Mouse (Mus musculus): ENCODE measurements around the gene Esyt2. TPM values are rescaled to one million over a fixed set of nuclear protein-coding genes. Genes with fewer than 3 reads are reported as not detected.
A peak's percentile ranks its signal among the peaks of the same experiment; 100 is the strongest.

The Esyt2 gene
- total and polyA plus RNA-seq, 2 experiments from 2014 or later, result 8.1 to 49.7 TPM

- no peak overlapping the region for H3K4me3 ChIP-seq (ENCODE audit: low read depth, low read length)
- TF ChIP-seq CTCF (IDR thresholded peaks at IDR 0.05; ENCODE audit: low read depth), result no peak
- no peak for DNase-seq
- H3K27ac ChIP-seq (ENCODE audit: low read depth, low read length), result no peak overlapping the region
- no peaks in the 10 kb centered on the region for H3K36me3 ChIP-seq (ENCODE audit: insufficient read depth)
- H3K4me2 ChIP-seq (ENCODE audit: low read depth), result no peak overlapping the region
- H3K4me1 ChIP-seq (ENCODE audit: insufficient read depth), result peaks cover 11% of the 10 kb centered on the region; the same call in 1 of the 2 replicates
- WGBS, result 88% methylated on average over 1 of the region's 1 CpGs
- no peak overlapping the region for H3K9ac ChIP-seq
- H3K9me3 ChIP-seq (ENCODE audit: low read length), result no peaks in the 10 kb centered on the region
- no peak for ATAC-seq
- no peaks in the 10 kb centered on the region for H3K27me3 ChIP-seq (ENCODE audit: insufficient read depth, low read length)
Measured at GRCm38 (mm10) chr12:116278541-116278940, 2.5 kb upstream of the Esyt2 start.

DNA sequence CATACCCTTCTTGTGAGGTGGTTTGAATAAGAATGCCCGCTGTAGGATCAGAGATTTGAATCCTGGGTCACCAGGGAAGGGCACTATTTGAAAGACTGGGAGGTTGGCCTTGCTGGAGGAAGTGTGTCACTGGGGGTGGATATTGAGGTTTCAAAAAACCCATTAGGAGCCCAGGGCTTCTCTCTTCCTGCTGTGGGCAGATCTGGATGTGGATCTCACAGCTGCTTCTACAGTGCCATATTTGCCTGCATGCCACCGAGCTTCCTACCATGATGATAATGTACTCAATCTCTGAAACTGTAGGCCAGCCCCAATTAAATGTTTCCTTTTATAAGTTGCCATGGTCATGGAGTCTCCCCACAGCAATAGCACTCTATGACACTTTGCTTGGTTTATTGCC lies 1.8 kb upstream of the Esyt2 start:
- Histone ChIP-seq H3K36me3 (ENCODE audit: insufficient read depth) (no peaks in the 10 kb centered on the region), H3K4me2 (ENCODE audit: low read depth) (no peak overlapping the region), H3K4me1 (ENCODE audit: insufficient read depth) (peaks cover 11% of the 10 kb centered on the region; the same call in 1 of the 2 replicates), H3K9ac (no peak overlapping the region), H3K9me3 (ENCODE audit: low read length) (no peaks in the 10 kb centered on the region), H3K27ac (ENCODE audit: low read depth, low read length) (no peak overlapping the region), H3K27me3 (ENCODE audit: insufficient read depth, low read length) (no peaks in the 10 kb centered on the region), H3K4me3 (ENCODE audit: low read depth, low read length) (no peak overlapping the region)
- DNase-seq, result no peak
- no peak for TF ChIP-seq CTCF (IDR thresholded peaks at IDR 0.05; ENCODE audit: low read depth)
- 92% methylated on average over 2 of the region's 2 CpGs for WGBS
- ATAC-seq, result no peak

GRCm38 (mm10) chr12:116280149-116280652 lies 795 bp upstream of the Esyt2 start:
- 4% methylated on average over 7 of the region's 7 CpGs for WGBS
- ATAC-seq (no peak), DNase-seq (no peak)
- Histone ChIP-seq H3K9ac (peak overlapping the region; percentile 95), H3K9me3 (ENCODE audit: low read length) (no peaks in the 10 kb centered on the region), H3K4me1 (ENCODE audit: insufficient read depth) (peaks cover 11% of the 10 kb centered on the region; the same call in 1 of the 2 replicates), H3K4me2 (ENCODE audit: low read depth) (peak overlapping the region; percentile 97), H3K36me3 (ENCODE audit: insufficient read depth) (no peaks in the 10 kb centered on the region), H3K27me3 (ENCODE audit: insufficient read depth, low read length) (no peaks in the 10 kb centered on the region), H3K27ac (ENCODE audit: low read depth, low read length) (peak overlapping the region; percentile 98), H3K4me3 (ENCODE audit: low read depth, low read length) (peak overlapping the region; percentile 94)
- peak; percentile 10 for TF ChIP-seq CTCF (IDR thresholded peaks at IDR 0.05; ENCODE audit: low read depth)

GRCm38 (mm10) chr12:116281427-116282281 lies 658 bp downstream of the Esyt2 start:
- H3K4me3 ChIP-seq (ENCODE audit: low read depth, low read length), result peak overlapping the region; percentile 94
- H3K9me3 ChIP-seq (ENCODE audit: low read length), result no peaks in the 10 kb centered on the region
- ATAC-seq, result peak; percentile 42; the same call in 1 of the 2 replicates
- H3K27me3 ChIP-seq (ENCODE audit: insufficient read depth, low read length), result no peaks in the 10 kb centered on the region
- 1% methylated on average over 53 of the region's 55 CpGs for WGBS
- no peak for TF ChIP-seq CTCF (IDR thresholded peaks at IDR 0.05; ENCODE audit: low read depth)
- H3K27ac ChIP-seq (ENCODE audit: low read depth, low read length), result peak overlapping the region; percentile 98
- peak; percentile 4 for DNase-seq
- peak overlapping the region; percentile 95 for H3K9ac ChIP-seq
- peaks cover 11% of the 10 kb centered on the region; the same call in 1 of the 2 replicates for H3K4me1 ChIP-seq (ENCODE audit: insufficient read depth)
- peak overlapping the region; percentile 97 for H3K4me2 ChIP-seq (ENCODE audit: low read depth)
- H3K36me3 ChIP-seq (ENCODE audit: insufficient read depth), result no peaks in the 10 kb centered on the region

- no peak overlapping the region for H3K27ac ChIP-seq (ENCODE audit: low read depth, low read length)
- TF ChIP-seq CTCF (IDR thresholded peaks at IDR 0.05; ENCODE audit: low read depth), result no peak
- ATAC-seq, result no peak
- DNase-seq, result no peak
- no peak overlapping the region for H3K4me3 ChIP-seq (ENCODE audit: low read depth, low read length)
- no peaks in the 10 kb centered on the region for H3K27me3 ChIP-seq (ENCODE audit: insufficient read depth, low read length)
- H3K4me2 ChIP-seq (ENCODE audit: low read depth), result 0 out of 2 replicates have a peak overlapping the region, but pooled peaks have one; percentile 8
- peaks cover 11% of the 10 kb centered on the region; the same call in 1 of the 2 replicates for H3K4me1 ChIP-seq (ENCODE audit: insufficient read depth)
- no peaks in the 10 kb centered on the region for H3K9me3 ChIP-seq (ENCODE audit: low read length)
- no peaks in the 10 kb centered on the region for H3K36me3 ChIP-seq (ENCODE audit: insufficient read depth)
- no peak overlapping the region for H3K9ac ChIP-seq
- 94% methylated on average over 2 of the region's 2 CpGs for WGBS
Measured at GRCm38 (mm10) chr12:116282856-116283255, 1.9 kb downstream of the Esyt2 start.

DNA sequence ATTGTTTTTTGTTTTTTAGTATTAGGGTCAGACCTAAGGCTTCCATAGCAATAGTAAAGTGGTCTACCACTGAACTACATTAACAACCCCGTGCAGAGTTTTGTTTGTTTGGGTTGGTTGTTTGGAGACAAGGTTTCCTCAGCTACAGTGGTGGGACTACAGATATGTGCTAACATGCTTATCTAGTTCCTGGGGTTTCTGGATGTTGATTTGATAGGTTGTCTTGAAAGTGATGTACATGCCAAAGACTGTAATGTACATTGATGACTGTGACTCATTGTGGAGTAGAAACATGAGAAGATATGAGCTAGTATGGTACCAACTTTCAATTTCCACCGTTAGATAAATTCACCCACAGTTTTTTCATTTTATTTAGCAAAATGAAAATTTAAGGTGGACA lies 2.5 kb downstream of the Esyt2 start:
- DNase-seq (no peak), ATAC-seq (no peak)
- Histone ChIP-seq H3K4me3 (ENCODE audit: low read depth, low read length) (no peak overlapping the region), H3K27ac (ENCODE audit: low read depth, low read length) (no peak overlapping the region), H3K4me1 (ENCODE audit: insufficient read depth) (peaks cover 11% of the 10 kb centered on the region; the same call in 1 of the 2 replicates), H3K27me3 (ENCODE audit: insufficient read depth, low read length) (no peaks in the 10 kb centered on the region), H3K9ac (no peak overlapping the region), H3K9me3 (ENCODE audit: low read length) (no peaks in the 10 kb centered on the region), H3K36me3 (ENCODE audit: insufficient read depth) (no peaks in the 10 kb centered on the region), H3K4me2 (ENCODE audit: low read depth) (no peak overlapping the region)
- 86% methylated on average over 2 of the region's 2 CpGs for WGBS
- no peak for TF ChIP-seq CTCF (IDR thresholded peaks at IDR 0.05; ENCODE audit: low read depth)

DNA sequence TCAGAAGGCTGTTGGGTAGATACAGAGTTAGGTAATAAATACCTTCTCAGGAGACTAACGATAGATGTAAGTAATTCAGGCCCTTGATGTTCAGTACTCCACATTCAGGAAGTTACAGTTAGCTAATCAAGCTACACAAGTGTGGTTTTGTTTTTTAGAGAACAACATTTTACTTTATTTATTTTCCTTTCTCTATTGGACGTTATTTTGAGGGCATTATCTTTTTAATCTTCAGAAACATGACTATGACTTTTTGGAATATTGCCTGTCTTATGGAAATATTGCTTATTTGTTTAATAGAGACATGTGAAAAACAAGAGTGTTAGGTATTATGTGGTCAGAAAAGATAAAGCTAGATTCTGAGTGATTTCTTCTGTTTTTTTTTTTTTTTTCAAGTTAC lies 12.2 kb downstream of the Esyt2 start:
- no peak for TF ChIP-seq CTCF (IDR thresholded peaks at IDR 0.05; ENCODE audit: low read depth)
- Histone ChIP-seq H3K4me1 (ENCODE audit: insufficient read depth) (no peaks in the 10 kb centered on the region), H3K4me3 (ENCODE audit: low read depth, low read length) (no peak overlapping the region), H3K9me3 (ENCODE audit: low read length) (no peaks in the 10 kb centered on the region), H3K9ac (no peak overlapping the region), H3K27ac (ENCODE audit: low read depth, low read length) (no peak overlapping the region), H3K27me3 (ENCODE audit: insufficient read depth, low read length) (no peaks in the 10 kb centered on the region), H3K4me2 (ENCODE audit: low read depth) (no peak overlapping the region), H3K36me3 (ENCODE audit: insufficient read depth) (no peaks in the 10 kb centered on the region)
- ATAC-seq (no peak), DNase-seq (no peak)
- WGBS, result 83% methylated on average over 2 of the region's 2 CpGs
